Mouse (Mus musculus) ES-Bruce4 (cell line): ENCODE results near the gene Inpp5e.

Experiments used
- CTCF ChIP-seq: IDR thresholded peaks from one replicate; pipeline ENCODE4 v1.8.1; 2011; ENCODE audit warnings: low read depth, low read length
- EP300 ChIP-seq: IDR thresholded peaks from 2 replicates; pipeline ENCODE4 v1.6.1; 2011; ENCODE audit warnings: low read depth, low read length; ENCODE audit not compliant: insufficient read depth
- POLR2A ChIP-seq: IDR thresholded peaks from one replicate; pipeline ENCODE4 v1.8.1; 2011; ENCODE audit warnings: low read length; ENCODE audit not compliant: insufficient read depth

GRCm38 (mm10) chr2:26348241-26348640 lies 60.8 kb downstream of the Inpp5e start:
- TF ChIP-seq CTCF: no peak
- no peak for TF ChIP-seq POLR2A
- TF ChIP-seq EP300: no peak
